Comparison of ENCODE assay signal across 27 mouse cellular contexts in genomic region chr9:31156594-31156993, GRCm38 (mm10).
"Had no signal": no experiment of that assay in that cellular context is flagged by ENCODE, and none has a peak within 500 bp of the region (broad histone marks: within the 10 kb centered on the region; RNA-seq: fewer than 3 reads in every experiment).

No protein-coding gene starts in this region.

- H3K4me2 ChIP-seq: hindbrain, embryonic 12.5 days; hindbrain, embryonic 14.5 days; limb, embryonic 13.5 days; limb, embryonic 15.5 days; liver, embryonic 12.5 days had no signal

- H3K27ac ChIP-seq: heart, adult 2 months; heart, embryonic 10.5 days; hindbrain, embryonic 10.5 days; hindbrain, embryonic 12.5 days; hindbrain, embryonic 14.5 days; limb, embryonic 13.5 days; limb, embryonic 15.5 days; liver, embryonic 12.5 days; liver, embryonic 14.5 days had no signal

- H3K9me3 ChIP-seq: heart, embryonic 10.5 days; hindbrain, embryonic 10.5 days; hindbrain, embryonic 12.5 days; limb, embryonic 13.5 days; limb, embryonic 15.5 days; liver, embryonic 12.5 days had no signal

- H3K9ac ChIP-seq: hindbrain, embryonic 12.5 days; hindbrain, embryonic 14.5 days; limb, embryonic 13.5 days; limb, embryonic 15.5 days; liver, embryonic 12.5 days; liver, embryonic 14.5 days had no signal

- ATAC-seq: forebrain, embryonic 16.5 days; hindbrain, embryonic 16.5 days; inflammation-experienced regulatory T-cells, adult 6 months; intestine, embryonic 16.5 days; liver, embryonic 12.5 days had no signal

- DNase-seq: gastrocnemius, adult 2 months; gastrocnemius, postnatal 10 days; gastrocnemius, postnatal 25 days; heart, adult 2 months; heart, postnatal 10 days; heart, postnatal 4 days; kidney, adult 18-20 months; kidney, adult 8-10 months; kidney, postnatal 10 days; kidney, postnatal 25 days; kidney, postnatal 4 days; layer of hippocampus, adult 9-11 months; layer of hippocampus, postnatal 36 days; left cerebral cortex, postnatal 4 days; lung, adult 18-20 months had no signal

- H3K4me3 ChIP-seq: gastrocnemius, adult 2 months; heart, adult 2 months; heart, embryonic 10.5 days; hindbrain, embryonic 10.5 days; hindbrain, embryonic 12.5 days; limb, embryonic 13.5 days; limb, embryonic 15.5 days; liver, embryonic 12.5 days had no signal

- H3K4me1 ChIP-seq: heart, embryonic 10.5 days; hindbrain, embryonic 10.5 days; hindbrain, embryonic 12.5 days; limb, embryonic 13.5 days; limb, embryonic 15.5 days; liver, embryonic 12.5 days had no signal

- H3K27me3 ChIP-seq: hindbrain, embryonic 12.5 days; limb, embryonic 13.5 days; limb, embryonic 15.5 days; liver, embryonic 12.5 days had no signal
